Mouse (Mus musculus): ENCODE results near the gene Hexa.

The Hexa gene

DNA sequence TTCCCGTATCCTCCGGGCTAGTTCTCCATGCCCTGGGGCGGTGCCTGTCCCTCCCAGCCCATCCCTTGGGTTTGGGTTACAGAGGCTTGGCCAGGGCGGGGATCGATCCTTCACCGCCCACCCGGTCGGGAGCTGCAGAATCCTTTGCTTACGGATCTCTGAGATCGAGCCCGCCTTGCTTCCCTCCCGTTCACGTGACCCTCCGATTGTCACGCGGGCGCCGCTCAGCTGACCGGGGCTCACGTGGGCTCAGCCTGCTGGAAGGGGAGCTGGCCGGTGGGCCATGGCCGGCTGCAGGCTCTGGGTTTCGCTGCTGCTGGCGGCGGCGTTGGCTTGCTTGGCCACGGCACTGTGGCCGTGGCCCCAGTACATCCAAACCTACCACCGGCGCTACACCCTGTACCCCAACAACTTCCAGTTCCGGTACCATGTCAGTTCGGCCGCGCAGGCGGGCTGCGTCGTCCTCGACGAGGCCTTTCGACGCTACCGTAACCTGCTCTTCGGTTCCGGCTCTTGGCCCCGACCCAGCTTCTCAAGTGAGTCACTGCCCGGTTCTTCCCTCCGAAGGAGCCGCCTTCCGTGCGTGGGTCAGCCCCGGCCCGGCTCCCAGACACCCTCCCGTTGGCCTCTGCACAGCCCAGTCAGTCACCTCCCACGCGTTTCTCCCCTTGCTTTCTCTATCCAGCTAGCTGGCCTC lies at the start of gene Hexa, which contains the start of gene Tmem202:
Gene Hexa, plus strand, starts transcription at position 100 of the 697 bp plus-strand sequence.
Gene Tmem202, minus strand, starts transcription at position 407 of the 697 bp plus-strand sequence.
- peak; percentile 90 to 96 for DNase-seq (ENCODE audit: inconsistent age in 2 of 2, low spot score in 1 of 2)

DNA sequence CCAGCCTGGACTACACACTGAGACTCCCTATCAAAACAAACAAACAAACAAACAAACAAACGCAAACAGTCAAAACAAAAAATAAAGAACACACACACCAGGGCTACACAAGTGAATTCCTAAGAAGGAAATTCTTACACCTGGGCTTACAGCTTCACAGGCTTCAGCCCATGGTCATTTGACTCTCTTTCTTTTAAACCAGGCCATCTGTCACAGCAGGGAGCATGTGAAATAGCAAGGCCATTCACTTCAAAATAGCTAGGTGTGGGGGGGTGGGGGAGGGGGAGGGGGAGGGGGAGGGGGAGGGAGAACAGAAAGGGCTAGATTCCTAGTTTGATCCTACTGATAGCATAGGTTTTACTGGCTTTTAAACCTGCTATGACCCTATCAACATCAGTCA lies 31.2 kb upstream of the Hexa start:
- DNase-seq (ENCODE audit: inconsistent age in 2 of 2, low spot score in 1 of 2) = no peak

- no peak for DNase-seq (ENCODE audit: inconsistent age in 2 of 2, low spot score in 1 of 2)
These were observed 27.0 kb upstream of the Hexa start for GRCm38 (mm10) chr9:59512381-59512780.

- no peak for DNase-seq (ENCODE audit: inconsistent age in 2 of 2, low spot score in 1 of 2)
These were observed 24.3 kb upstream of the Hexa start for GRCm38 (mm10) chr9:59515069-59515468.

DNA sequence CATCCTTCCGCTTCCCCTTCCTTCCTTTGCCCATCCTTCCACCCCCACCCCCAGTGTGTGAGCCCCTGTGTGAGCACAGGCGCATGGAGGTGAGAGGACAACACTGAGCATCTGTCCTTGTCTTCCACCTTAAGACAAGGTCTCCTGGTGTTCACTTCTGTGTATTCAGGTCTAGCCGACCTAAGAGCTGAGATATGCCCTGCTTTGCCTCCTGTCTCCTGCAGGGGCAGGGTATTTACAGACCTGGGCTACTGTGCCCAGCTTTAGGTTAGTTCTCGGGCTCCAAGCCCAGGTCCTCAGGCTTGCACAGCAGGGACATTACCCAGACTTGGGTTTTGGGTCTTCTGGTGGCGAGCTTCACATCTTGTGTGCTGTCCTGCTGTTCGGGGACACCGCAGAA lies 22.2 kb upstream of the Hexa start:
- DNase-seq (ENCODE audit: inconsistent age in 2 of 2, low spot score in 1 of 2) = no peak

DNA sequence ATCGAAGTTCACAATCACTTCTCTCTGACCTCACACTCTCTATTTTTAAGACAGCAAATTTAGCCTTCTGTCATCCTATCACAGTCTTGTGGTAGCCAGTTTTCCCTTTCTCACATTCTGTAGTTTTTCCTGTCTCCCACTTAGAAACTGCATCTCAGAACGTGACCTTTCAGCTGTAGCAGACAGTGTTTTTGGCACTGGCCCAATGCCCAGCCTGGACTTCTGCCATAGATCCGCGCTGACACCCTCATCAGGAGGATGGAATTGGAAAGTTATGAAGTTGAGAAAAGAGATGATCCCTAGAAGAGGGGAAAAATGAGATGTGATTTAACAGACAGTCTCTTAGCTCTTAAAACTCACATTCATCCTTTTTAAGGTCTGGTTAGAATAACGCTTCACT lies 20.4 kb upstream of the Hexa start:
- DNase-seq (ENCODE audit: inconsistent age in 2 of 2, low spot score in 1 of 2) = peak; percentile 79 to 88

- no peak for DNase-seq (ENCODE audit: inconsistent age in 2 of 2, low spot score in 1 of 2)
These were observed 19.9 kb upstream of the Hexa start for GRCm38 (mm10) chr9:59519396-59519795.

GRCm38 (mm10) chr9:59522906-59523305 lies 16.4 kb upstream of the Hexa start:
- peak; percentile 59 to 78 for DNase-seq (ENCODE audit: inconsistent age in 2 of 2, low spot score in 1 of 2)

DNA sequence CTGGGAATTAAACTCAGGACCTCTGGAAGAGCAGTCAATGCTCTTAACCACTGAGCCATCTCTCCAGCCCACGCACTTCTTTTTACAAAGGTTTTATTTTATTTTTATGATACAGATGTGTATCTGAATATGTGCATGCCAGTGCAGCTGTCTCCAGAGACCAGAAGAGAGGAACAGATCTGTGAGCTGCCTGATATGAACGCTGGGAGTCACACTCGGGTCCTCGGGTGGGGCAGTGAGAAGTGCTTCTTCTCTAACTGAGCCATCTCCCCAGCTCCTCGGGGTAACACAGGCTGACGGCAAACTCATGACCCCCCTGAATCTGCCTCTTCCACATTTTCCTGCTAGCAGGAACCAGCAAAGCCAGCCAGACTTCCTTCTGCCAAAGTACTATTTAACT lies 12.6 kb upstream of the Hexa start:
- peak in 1 of 2 experiments; percentile 19 for DNase-seq (ENCODE audit: inconsistent age in 2 of 2, low spot score in 1 of 2)

DNA sequence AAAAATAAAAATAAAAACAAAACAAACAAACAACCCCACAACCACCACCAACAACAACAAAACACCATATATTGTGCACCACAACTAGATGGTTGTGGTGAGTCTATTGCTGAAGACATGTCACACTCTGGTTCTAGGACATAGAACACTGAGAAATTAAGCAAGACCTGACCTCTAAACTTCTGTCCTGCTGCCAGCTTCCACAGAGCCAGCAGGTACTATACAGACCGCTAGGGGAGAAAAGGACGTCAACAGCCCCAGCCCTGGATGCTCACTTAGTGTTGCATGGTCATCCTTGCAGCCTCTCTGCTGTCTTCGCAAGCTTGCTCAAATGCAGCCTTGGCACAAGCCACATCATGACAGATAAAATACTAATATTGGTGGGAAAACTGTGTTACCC lies 11.8 kb upstream of the Hexa start:
- peak in 1 of 2 experiments; percentile 52 for DNase-seq (ENCODE audit: inconsistent age in 2 of 2, low spot score in 1 of 2)

DNA sequence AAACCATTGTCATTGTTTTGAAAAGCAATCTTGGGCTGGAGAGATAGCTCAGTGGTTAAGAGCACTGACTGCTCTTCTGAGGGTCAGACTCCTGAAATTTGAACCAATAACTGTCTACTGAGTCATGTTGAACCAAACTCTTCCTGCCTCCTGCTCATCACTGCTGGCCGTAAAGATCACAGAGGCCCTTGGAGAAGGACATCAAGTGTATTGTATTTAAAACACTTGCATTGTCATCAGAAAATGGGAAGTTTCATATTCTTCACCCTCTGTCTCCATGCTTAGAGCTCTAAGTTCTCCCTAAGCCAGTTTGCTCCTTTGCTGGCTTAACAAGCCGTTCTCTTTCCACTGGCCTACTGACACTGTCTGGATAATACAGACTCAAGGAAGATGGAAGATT lies 11.1 kb upstream of the Hexa start:
- no peak for DNase-seq (ENCODE audit: inconsistent age in 2 of 2, low spot score in 1 of 2)

DNA sequence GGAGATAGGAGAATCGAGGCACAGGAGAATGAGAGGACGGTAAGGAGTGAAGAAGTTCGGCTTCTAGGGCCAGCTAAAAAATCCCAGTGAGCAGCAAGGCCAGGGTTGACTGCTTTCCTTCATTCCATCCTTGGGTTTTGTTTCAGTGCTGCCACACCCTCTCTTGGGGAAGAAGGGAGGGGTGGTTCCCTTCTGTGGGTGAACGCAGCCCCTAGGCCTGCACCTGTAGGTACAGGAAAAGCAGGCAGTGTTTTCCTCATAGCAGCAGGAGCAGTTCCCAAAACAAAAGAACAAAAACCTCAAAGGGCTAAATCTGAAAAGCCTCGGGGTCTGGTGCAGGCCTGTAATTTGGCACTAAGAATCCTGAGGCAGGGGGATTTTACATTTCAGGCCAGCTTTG lies 7.7 kb upstream of the Hexa start:
- DNase-seq (ENCODE audit: inconsistent age in 2 of 2, low spot score in 1 of 2) = no peak

DNA sequence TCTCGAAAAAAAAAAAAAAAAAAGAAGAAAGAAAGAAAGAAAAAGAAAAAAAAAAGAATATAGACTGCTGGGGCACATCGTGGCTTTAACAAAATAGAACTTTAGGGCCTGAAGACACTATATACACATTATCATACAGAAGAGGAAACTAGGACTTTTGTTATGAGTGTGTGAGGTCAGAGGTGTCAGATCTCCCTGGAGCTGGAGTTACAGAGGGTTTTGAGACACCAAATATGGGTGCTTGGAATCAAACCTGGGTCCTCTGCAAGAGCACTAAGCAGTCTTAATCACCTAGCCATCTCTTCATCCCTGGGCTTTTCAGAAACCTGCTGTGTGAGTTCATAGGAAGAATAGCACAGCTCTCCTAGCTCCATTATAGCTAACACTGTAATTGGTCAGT lies 5.9 kb upstream of the Hexa start:
- DNase-seq (ENCODE audit: inconsistent age in 2 of 2, low spot score in 1 of 2) = no peak

DNA sequence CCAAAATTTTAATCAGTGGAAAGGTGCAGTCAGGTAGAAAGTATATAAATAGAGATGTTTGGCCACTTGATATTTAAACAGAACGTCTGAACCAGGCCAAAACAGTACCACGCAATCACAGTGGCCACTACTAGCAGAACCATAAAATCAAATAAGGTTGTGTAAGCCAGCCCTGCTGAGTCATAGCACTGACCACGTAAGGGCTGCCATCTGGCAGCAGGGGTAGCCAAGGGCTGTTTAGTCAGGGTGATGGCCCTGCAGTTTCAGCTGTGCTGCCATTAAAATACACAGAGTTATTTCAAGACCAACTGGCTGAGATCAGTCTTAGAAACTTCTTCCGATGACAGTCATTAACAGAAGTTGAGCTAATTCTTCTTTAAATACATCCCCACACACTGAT lies 5.5 kb upstream of the Hexa start:
- DNase-seq (ENCODE audit: inconsistent age in 2 of 2, low spot score in 1 of 2) = peak; percentile 79 to 92

- DNase-seq (ENCODE audit: inconsistent age in 2 of 2, low spot score in 1 of 2) = peak; percentile 86 to 93
These were observed 1.7 kb upstream of the Hexa start for GRCm38 (mm10) chr9:59537651-59538050.

- DNase-seq (ENCODE audit: inconsistent age in 2 of 2, low spot score in 1 of 2) = no peak
These were observed 2.3 kb downstream of the Hexa start for GRCm38 (mm10) chr9:59541617-59542016.

- no peak for DNase-seq (ENCODE audit: inconsistent age in 2 of 2, low spot score in 1 of 2)
These were observed 3.5 kb downstream of the Hexa start for GRCm38 (mm10) chr9:59542766-59543324.

DNA sequence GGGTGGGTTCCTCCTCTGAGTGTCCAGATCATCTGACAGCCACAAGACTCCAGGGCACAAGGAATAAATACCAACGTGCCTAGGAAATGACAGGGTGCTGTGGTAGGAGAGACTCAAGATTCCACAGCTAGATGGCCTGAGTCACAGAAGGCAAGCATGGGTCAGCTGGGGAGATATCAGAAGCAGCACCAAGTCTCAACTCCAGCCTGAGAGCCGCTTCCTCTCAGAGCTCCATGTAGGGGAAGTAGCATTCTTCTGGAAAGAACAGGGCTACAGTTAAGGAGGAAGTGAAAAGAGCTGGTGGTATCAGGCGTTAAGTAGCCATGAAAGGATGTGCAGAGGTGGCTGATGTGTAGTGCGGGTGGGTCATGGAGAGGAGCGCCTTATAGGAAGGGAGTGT lies 5.4 kb downstream of the Hexa start:
- DNase-seq (ENCODE audit: inconsistent age in 2 of 2, low spot score in 1 of 2) = no peak

GRCm38 (mm10) chr9:59547869-59548268 lies 8.5 kb downstream of the Hexa start:
- DNase-seq (ENCODE audit: inconsistent age in 2 of 2, low spot score in 1 of 2) = no peak

DNA sequence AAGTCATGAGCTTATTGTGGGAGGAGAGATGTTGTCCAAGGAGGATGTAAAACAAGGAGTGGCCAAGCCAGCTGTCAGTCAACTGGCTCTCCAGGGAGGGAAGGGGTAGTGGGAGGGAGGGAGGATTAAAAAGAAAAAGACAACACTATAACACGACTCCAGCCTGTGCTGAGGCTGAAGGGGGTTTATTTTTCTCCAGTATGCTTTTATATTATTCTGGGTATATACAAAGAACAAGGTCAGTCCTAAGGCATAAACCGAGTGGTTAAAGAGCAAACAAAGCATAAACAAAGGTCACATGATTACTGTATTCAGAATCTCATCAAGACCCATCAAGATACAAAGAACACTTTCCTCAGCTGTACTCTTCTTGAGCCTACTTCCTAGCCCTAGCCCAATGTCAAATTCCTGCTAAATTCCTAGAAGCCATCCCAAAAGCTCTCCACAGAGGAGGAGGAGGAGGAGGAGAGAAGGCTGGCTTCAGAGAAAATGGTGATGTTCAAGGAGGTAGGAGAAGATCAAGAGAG lies 9.7 kb downstream of the Hexa start:
- no peak for DNase-seq (ENCODE audit: inconsistent age in 2 of 2, low spot score in 1 of 2)

DNA sequence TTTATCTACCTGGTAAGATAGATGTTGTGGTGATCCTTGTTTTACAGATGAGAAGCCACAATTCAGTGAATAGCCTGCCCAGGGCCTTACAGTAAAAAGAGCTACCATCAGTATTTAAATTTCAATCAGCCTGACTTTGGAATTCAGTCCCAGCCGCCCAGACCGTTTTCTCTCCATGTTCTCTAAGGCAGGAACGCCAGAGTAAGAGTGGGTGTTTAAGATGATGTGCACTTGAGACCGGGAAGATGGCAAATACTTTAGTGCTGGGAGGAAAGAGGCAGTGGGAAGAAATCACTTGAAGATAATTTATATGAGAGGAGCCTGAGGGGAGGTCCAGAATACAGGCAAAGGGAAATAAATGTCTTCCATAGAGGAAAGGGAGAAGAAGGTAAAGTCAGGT lies 10.7 kb downstream of the Hexa start:
- DNase-seq (ENCODE audit: inconsistent age in 2 of 2, low spot score in 1 of 2) = no peak

DNA sequence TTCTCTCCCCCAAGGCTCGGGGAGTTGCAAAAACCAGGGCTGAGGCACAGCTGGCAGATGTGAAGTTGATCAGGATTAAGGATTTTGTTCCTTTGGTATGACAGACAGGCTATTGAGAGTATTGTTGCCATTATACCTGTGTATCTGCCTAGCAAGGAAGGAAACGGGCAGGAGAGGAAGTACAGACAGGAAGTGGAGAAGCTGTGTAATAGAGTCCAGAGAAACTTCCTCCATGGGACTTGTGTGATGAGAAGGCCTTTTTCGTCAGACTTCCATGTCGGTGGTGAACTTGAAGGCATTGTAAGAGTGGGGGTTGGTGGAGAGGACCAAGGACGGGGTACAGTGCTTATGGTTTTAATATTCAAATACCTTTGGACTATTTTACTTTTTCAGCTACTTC lies 11.7 kb downstream of the Hexa start:
- no peak for DNase-seq (ENCODE audit: inconsistent age in 2 of 2, low spot score in 1 of 2)

GRCm38 (mm10) chr9:59551620-59552031 lies 12.3 kb downstream of the Hexa start:
- DNase-seq (ENCODE audit: inconsistent age in 2 of 2, low spot score in 1 of 2) = peak; percentile 51 to 73
